Mouse (Mus musculus): ENCODE data around the gene Cemip.

DNA sequence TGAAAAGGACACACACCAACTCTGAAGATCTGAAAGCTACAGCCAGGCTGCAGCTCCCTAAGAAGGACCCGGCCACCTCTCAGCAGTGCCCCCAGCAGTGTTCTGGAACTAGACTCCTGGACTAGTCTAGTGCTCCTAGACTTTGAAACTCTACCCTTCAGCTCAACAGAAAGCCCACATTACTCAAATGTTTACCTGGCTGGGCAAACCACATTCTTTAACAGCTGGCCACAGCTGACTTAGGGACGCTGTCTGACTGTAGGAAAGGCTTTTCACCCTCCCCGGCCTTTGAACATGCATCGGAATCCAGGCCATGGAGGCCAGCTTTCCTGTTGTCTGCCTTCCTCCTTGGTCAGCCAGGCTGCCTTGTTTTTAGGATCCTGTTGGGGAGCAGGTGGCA, 45.4 kb upstream of the Cemip start:
- no peak for TF ChIP-seq CTCF (IDR thresholded peaks at IDR 0.05; ENCODE audit: insufficient read depth, low read length)
- no peak for TF ChIP-seq POLR2A (IDR thresholded peaks at IDR 0.05; ENCODE audit: borderline replicate concordance, extremely low read depth, low read depth, low read length)

Measured in lung, adult 2 months (tissue).